Mouse (Mus musculus) thymus, postnatal 25 days (tissue): Measurements from ENCODE around the gene Accsl.

Experiments used
- DNase-seq: peaks from one replicate; pipeline ENCODE4 v3.0.0; 2022

Accsl gene

GRCm38 (mm10) chr2:93807440-93807839, 61.5 kb downstream of the Accsl start:
- no peak for DNase-seq

- DNase-seq, result no peak
Observed at GRCm38 (mm10) chr2:93806487-93807201, 62.3 kb downstream of the Accsl start.

GRCm38 (mm10) chr2:93805523-93805922, 63.4 kb downstream of the Accsl start:
- no peak for DNase-seq
